Mouse (Mus musculus) retina, postnatal 7 days (tissue): ENCODE results near the gene Gmppa.

ENCODE experiments used
- DNase-seq: peaks from one replicate; pipeline ENCODE4 v3.0.0-alpha.2; 2012; ENCODE audit warnings: low read depth, low spot score

The Gmppa gene

DNA sequence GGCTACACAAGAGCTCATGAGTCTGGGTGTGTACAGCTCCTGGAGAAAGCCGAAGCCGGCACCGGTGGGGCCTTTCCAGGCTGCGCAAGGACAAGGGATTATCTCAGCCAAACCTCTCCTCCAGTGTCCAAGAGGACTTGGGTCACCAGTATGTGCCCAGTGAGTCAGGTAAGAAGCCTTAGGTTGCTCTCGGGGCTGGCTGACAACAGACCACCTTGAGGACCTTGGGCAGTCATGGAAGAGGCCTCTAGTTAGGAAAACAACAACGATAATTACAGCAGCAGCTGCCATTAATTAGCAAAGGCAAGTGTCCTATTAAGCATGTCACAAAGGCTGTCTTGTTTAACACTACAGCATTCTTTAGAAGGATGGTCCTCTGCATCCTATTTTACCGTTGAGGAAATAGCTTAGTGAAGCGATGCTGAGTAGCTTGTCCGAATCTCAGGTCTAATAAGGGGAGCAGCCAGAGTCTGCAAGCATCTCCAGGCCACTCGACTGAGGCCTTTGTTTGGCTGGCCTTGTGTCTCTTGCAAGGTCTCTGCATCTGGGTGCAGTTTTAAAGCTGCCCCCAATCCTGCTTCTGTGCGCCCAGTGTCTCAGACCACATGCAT, 11.8 kb upstream of the Gmppa start:
- no peak for DNase-seq

DNA sequence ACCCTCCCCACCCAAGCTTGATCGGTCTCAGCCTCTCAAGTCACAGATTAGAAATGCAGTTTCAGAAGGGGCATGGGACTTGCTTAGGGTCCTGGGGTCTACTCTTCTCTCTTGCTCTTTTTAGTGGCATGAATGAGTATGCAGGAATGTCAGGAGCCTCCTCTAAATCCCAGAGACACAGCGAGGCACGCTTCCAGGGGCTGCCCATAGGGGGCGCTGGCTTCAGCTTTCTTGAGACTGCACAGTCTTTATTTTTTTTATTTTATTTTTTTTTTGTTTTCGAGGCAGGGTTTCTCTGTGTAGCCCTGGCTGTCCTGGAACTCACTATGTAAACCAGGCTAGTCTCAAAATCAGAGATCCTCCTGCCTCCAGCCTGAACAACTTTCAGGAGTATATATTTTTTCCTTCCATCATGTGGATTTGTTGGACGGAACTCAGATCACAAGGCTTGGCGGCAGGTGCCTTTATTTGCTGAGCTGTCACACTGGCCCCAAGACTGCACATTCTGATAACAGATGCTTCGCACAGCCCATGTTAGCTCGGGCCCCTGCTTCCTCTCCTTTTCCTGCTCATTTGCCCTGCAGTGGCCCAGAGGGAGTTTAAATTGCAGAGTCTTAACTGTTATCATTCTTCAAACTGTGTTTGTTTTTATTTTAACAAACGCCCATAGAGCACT, 9.8 kb upstream of the Gmppa start:
- DNase-seq, result no peak

DNA sequence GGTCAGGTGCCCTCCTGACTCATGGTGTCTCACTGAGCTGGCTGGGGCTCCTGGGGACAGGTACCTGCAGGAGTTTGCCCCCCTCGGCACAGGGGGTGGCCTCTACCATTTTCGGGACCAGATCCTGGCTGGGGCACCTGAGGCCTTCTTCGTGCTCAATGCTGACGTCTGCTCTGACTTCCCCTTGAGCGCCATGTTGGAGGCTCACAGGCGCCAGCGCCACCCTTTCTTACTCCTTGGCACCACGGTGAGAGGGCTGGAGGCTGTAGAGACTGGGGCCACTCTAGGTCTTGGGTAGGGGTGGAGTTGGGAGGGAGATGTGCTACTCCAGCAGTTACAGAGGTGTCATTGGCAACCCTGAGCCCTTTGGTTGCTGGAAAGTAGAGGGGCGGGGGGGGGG, 3.1 kb downstream of the Gmppa start:
- no peak for DNase-seq

DNA sequence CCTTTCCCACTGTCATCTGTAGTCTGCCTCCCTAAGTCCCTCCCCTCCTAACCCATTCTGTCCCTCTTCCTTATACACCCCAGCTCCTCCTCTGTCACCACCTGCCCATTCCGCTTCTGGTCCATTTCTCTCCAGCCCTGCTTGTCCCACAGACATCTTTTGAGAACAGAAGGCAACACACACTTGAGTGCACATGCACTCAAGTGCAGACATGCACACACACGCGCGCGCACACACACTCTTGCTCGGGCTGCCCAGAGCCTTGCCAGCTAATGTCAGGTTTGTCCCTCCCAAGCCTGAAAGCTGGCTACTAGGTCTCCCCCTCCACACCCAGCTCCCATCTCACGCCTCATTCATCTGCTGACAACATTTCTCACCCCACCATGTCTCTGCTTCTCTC, 4.9 kb downstream of the Gmppa start:
- no peak for DNase-seq

DNA sequence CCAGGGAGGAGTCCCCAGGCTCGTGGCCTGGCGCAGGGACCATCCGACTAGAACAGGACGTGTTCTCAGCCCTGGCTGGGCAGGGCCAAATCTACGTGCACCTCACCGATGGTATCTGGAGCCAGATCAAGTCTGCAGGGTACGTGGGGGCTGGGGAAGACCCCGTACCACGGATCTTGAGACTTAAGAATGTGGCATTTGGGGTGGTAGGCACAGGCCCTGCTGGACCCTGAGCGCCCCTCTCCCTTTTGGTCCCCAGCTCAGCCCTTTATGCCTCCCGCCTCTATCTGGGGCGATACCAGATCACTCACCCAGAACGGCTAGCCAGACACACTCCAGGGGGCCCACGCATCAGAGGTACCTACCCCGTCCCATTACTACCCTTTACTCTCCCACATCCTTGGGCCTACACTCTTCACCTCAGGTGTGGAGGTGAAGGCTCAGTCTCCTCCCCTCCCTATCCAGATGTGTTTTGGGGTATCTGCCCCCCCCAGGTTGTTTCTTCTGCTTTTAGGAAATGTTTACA, 5.8 kb downstream of the Gmppa start:
- DNase-seq, result no peak

DNA sequence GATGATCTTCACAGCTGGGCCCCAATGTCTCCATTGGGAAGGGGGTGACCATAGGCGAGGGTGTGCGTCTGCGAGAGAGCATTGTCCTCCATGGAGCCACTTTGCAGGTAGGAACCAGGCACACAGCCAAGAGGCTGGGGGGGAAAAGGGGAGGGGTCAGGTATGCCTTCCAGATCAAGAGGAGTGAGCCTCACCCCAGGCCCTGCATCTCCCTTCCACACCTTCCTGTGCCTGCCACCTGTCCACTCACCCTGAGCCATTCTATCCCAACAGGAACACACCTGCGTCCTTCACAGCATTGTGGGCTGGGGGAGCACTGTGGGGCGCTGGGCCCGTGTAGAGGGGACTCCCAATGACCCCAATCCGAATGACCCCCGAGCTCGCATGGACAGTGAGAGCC, 6.4 kb downstream of the Gmppa start:
- DNase-seq, result no peak

DNA sequence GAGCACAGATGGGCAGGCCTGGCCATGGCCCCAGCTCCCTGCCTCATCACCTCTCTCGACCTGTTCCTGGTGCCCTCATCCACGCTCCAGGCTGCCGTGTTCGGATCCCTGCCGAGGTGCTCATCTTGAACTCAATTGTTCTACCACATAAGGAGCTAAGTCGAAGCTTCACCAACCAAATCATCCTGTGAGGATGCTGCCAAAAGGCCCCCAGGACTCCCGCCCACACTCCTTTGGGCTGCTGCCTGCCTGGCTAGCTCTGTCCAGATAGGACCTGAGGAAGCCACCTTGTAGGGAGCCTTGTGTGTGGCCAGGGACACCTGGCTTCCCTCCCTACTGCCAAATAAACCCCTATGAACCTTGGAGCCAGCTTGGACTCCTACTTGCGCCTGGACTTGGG, 7.1 kb downstream of the Gmppa start:
- no peak for DNase-seq

DNA sequence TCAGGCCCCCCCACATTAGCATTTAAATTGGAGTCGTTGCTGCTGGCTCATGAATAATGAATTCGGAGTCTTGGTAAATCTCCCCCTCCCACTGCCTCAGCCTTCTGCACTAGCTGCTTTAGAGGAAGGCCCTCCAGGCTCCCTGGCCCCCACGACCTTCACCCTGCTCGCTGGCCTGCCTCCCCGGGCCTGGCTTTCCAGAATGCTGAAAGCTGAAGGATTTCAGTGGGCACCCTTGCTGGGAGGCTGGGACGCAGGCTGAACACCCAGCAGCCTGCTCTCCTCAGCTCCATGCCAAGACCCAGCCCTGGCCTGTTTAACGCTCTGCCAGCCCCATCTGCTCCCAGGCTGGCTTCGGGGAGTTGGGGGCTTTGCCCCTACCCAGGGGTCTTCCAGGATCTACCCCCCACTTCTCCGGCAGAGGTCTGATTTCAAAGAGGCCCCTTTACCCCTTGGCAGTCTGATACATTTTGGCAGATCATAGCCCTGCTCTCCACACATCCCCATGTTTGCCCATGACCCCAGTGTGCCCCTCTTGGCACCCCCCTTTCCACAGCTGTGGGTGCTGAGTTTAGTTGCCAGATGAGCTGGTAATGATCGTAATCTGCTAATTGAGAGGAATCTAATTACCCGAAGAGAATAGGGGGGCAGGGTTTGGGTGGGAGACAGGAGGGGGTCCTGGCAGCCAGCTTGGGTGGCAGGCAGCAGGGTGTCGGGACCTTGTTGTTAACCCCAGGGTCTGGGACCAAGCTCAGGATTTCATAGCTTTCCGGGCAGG, 7.7 kb downstream of the Gmppa start:
- no peak for DNase-seq

DNA sequence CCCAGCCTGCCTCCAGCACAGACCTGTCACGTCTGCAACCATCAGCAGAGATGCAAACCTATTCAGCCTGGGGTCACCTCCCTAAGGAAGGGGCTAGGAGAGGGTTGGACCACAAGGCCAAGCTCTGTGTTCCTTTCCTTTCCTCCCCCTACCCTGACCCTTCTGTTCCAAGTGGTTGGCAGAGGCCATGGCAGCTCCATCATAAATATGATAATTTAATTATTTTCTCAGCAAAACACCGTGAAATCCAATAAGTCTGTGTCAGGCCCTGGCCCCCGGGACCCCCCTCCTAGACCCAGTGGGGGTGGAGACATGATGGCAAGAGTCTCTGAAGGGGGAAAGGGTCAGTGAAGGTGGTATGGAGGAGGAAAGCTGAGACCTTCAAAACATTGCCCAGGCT, 8.5 kb downstream of the Gmppa start:
- no peak for DNase-seq

DNA sequence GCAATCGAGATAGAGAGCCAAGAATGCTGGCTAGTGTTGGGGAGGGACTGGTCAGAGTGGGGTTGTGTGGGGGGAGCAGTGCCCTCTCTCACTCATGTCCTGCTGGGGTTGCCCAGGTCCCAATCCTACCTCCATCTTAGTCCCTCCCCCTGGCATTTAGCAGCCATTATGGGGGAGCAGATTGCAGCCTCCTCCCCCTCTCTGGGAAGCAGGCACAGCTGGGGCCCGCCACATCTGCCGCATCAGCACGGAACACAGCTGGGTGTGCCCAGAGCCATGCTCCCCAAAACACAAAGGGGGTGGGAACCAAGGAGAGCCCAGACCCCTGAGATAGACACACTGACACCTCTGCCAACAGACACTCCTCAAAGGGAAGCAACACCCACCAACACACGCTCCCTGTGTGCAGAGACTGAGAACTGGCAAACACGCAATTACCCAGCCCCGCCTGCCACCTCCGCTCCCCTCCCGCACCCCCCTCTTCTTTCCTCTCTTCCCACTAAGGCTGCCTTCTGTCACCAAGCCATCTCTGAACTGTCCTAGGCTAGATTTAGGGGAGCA, 9.5 kb downstream of the Gmppa start:
- DNase-seq, result no peak

DNA sequence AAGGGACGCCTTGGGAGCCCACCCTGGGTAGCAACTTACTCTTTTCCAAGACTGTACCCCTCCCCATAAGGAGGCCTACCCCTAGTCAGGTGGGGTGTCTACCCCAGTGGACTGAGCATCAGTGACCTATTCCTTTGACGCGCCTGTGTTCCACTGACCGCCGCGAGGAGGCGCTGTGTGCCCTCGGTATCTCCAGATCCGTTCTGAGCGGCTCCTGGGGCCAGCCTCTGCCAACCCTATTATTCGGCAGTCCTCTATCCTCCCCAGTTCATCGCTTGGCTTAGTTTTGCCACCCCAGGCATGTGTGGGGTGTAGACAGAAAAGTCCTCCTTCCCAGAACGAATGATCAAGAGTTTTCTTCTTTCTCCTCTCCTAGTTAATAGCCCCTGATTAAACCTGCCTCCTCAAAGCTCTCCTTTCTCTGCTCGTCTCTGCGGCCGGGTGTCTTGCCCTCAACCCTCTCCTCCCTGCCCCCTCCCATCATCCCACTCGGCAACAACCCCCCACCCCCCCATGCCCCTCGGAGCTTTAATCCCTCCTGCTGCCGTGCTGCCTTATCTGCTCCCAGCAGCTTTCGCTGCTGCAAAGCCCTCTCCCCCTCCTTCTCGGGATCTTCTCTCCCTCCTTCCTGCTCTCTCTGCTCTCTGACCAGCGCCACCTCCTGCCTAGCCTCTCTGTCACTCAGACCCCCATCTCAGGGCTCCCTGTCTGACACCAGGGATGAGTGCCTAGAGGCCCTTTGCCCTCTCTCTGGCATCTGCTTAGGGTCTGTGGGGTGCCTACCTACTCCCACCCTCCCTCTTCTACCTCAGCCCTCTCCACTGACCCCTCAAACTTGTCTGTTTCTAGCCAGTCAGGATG, 10.3 kb downstream of the Gmppa start:
- peak; percentile 73 for DNase-seq

DNA sequence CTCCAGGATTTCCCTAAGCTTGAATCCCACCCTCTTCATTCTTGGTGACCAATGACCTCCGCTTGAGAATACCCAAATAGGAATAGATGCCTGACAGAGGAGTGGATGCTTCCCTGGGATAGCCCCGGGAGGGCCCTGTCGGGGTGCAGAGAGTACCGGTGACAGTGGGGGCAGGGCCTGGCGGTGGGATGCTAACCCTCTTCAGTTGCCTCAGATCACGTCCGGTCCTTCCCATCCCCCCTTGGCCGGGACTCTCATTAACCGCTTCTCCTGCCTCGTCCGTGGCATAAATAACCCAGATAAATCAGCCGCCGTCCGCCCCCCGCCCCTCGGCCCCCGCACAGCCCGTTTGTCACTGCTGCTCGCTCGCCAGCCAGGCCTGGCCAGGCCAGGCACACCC, 10.9 kb downstream of the Gmppa start:
- no peak for DNase-seq

DNA sequence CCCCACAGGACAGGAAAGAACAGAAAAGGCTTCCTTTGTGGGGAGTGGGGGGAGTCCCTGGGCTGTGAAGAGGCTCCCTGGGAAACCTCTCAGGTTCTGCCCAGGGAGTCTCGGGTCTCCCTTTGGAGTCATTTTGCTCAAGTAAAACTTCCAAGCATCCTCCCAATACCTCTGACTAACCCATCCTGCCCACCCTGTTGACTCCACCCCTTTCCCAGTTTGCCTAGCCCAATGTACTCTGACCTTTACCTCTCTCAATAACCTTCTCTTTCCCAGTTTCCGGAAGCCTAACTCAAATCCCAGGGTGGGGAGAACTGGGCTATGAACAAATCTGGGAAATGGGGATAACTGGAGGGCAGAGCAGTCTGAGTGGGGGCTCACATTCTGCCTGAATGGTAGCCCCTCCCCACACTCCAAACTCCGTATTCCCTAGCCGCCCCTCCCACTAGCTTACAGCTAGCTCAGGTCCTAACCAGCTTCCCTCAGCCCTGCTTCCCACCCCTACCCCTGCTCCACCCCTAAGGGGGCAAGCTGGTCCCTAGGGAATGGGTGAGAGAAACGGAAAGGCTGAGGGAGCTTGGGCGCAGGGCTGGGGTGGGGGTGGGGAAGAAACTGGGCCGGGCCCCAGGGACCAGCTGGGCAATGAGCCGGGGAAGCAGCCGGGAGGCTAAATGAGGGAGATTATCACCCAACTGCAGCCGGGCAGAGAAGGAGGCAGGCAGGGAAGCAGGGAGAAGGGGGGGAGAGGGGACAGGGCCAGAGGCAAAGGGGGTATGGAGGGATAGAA, 11.7 kb downstream of the Gmppa start:
- DNase-seq, result no peak

DNA sequence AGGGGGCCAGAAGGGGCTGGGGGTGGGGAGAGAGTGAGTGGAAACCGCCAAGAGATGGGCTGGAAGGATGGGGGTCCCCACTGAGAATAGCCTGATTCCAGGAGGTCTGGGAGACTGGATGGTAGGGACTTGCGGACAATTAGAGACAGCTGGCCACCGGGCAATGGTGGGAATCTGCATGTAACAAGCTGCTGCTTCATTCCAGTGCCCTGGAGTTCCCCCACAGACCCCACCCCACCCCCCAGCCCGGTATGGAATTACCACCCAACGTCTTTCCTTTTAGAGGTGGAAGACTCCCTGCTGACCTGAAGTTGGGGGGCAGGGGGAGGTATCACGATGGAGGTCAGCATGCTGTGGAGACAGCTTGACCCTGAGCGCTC, 12.3 kb downstream of the Gmppa start:
- no peak for DNase-seq

DNA sequence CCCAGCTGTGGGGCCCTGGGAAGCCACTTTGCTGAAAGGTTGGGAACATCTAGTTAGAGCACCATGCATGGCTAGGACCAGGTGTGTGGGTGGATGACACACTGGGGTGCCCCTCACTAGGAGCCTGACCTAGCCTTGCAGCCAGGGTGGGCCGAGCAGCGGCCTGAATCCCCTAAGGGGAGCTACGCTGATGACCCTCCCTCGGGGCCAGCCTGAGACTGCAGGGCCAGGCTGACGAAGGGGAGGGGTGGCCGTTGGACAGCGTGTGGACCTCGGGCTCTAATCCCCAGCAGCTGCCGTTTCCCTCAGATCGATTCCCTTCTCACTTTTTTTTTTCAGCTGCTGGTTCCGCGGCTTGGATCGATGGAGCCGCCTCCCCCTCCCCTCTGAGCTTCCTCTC, 13.2 kb downstream of the Gmppa start:
- DNase-seq, result no peak

DNA sequence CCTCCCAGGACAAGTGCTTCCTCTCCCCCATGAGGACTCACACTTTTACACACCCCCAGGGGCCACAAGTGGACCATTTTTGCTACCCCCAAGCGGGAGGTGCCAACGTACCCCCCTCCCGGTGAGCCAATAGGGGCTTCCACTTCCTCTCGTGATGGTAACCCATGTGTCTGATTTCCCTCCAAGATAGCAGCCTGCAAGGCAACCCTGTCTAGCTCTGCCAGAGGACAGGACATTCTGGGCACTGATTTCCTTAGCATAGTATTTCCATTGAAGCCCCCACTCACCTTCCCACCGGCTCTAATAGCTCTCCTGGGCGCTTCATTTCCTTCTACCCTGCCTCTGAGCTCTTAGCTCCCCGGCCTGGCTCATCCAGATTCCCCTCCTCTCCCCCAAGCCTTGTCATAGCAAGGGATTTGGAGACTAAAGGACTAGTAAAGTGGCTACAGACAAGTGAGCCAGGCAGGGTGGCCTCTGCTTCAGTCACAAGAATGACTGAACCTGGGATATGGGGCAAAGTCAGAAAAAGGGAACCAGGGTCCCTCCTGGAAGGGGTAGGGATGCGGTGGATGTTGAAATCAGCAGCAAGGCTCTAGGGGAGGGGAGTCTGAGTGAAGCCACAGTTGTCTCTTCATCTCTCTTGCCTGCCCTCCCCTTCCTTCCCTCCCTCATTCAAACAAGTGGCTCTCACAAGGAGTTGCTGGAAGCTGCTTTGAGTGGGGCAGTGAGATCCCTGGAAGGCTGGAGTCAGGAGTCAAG, 13.8 kb downstream of the Gmppa start:
- no peak for DNase-seq

DNA sequence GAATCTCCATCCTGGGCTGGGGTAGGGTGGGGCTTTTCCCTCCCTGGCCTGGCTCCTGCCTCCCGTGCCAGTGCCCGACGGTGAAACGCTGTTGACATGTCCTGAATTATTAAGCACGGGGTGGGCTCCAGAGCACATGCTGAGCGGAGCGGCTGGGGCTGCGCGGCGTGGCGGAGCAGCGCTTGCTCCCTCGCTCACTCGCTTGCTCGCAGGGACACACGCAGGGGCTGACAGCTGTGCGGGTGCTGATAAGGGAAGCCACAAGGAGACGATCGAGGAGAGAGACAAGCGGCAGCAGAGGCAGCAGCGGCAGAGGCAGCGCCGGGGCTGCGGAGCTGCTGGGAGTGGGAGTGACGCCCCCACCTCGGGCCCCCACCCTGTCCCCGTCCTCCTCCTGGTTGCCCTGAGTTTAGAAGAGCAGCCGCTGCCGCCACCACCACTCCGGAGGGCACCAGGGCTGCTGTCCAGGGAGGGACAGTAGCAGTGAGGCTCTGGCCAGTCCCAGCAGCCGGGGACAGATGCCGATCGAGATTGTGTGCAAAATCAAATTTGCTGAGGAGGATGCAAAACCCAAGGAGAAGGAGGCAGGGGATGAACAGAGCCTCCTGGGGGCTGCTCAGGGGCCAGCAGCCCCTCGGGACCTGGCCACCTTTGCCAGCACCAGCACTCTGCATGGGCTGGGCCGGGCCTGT, 14.7 kb downstream of the Gmppa start, which contains the start of gene Asic4:
TSS of gene Asic4 (plus strand) at position 123 of the 692 bp plus-strand sequence.
- no peak for DNase-seq

DNA sequence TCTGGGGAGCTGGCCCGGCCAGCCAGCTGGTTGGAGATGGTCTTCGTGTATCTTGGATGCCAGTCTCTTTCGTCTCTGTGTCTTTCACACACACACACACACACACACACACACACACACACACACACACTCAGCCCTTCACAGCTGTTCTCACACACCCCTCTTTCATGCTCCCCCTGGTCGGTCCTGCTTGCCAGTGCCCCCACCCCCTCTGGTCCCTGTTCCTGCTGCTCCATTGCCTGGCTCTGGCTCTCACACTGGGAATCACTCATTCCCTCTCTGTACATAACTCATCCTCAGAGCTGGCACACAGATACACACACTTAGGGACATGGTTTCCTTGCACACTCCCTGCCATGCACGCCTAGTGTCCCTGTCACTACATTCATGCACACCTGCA, 16.2 kb downstream of the Gmppa start:
- DNase-seq, result no peak

DNA sequence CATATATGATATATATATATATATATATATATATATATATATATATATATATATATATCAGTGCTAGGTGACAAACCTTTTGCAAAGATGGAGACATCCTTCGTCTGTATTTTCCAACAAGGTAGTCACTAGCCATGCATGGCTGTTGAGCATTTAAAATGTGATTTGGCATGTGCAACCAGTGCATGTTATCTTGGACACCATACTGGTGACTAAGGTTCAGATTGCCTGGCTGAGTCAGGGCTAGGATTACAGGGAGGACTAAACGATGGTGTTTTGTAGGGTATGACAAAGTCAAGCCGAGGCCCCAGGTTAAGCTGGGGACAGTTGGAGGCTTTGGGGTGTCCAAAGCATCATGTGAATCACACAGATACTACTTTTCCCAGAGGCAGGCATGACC, 19.7 kb downstream of the Gmppa start:
- DNase-seq, result no peak
